Mouse (Mus musculus): ENCODE measurements around the gene Tlr6. TPM values are rescaled to one million over a fixed set of nuclear protein-coding genes. Genes with fewer than 3 reads are reported as not detected.
A peak's percentile ranks its signal among the peaks of the same experiment; 100 is the strongest.

Tlr6 gene
- polyA plus RNA-seq, 1 experiment from 2014 or later, result 0.26 TPM

DNA sequence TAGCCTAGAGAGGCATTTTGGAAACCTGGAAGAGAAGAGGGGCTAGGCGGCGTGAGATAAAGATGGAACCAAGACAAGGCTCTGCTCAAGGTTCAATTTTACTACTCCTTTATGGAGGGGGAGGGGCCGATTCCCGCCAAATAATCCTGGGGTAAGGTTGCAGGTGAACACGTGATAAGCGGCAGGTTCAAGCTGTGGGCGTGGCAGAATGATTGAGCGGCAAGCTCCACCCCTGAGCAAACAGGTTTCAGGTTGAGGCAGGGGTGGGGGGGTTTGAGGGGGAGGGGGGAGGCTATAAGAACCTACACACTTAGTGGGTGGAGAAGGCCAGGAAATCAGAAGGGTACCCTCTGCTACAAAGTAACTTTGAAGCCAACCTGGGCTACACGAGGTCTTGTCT lies 42.7 kb downstream of the Tlr6 start:
- H3K27me3 ChIP-seq (ENCODE audit: poor library complexity, severe bottlenecking), result no peaks in the 10 kb centered on the region
- 95% methylated on average over 9 of the region's 9 CpGs for WGBS
- no peaks in the 10 kb centered on the region for H3K4me1 ChIP-seq
- H3K27ac ChIP-seq, result no peak overlapping the region
- H3K36me3 ChIP-seq (replicated peaks), result no peaks in the 10 kb centered on the region
- no peak for DNase-seq (ENCODE audit: extremely low spot score, low spot score)
- no peak overlapping the region for H3K4me3 ChIP-seq
- peaks cover 11% of the 10 kb centered on the region; the same call in 1 of the 2 replicates for H3K9me3 ChIP-seq

GRCm38 (mm10) chr5:64908585-64909284 lies 51.2 kb downstream of the Tlr6 start:
- H3K27me3 ChIP-seq (ENCODE audit: poor library complexity, severe bottlenecking), result no peaks in the 10 kb centered on the region
- H3K4me1 ChIP-seq, result no peaks in the 10 kb centered on the region
- no peak overlapping the region for H3K4me3 ChIP-seq
- no peak overlapping the region for H3K27ac ChIP-seq
- no peak for DNase-seq (ENCODE audit: extremely low spot score, low spot score)
- H3K9me3 ChIP-seq, result 0 out of 2 replicates have a peak, but pooled peaks cover 4% of the 10 kb centered on the region
- H3K36me3 ChIP-seq (replicated peaks), result no peaks in the 10 kb centered on the region
- 89% methylated on average over 6 of the region's 6 CpGs for WGBS

GRCm38 (mm10) chr5:64907906-64908305 lies 52.0 kb downstream of the Tlr6 start:
- Histone ChIP-seq H3K36me3 (replicated peaks) (no peaks in the 10 kb centered on the region), H3K27me3 (ENCODE audit: poor library complexity, severe bottlenecking) (no peaks in the 10 kb centered on the region), H3K27ac (no peak overlapping the region), H3K9me3 (0 out of 2 replicates have a peak, but pooled peaks cover 4% of the 10 kb centered on the region), H3K4me3 (no peak overlapping the region), H3K4me1 (no peaks in the 10 kb centered on the region)
- DNase-seq (ENCODE audit: extremely low spot score, low spot score), result no peak
- 90% methylated on average over 5 of the region's 5 CpGs for WGBS

DNA sequence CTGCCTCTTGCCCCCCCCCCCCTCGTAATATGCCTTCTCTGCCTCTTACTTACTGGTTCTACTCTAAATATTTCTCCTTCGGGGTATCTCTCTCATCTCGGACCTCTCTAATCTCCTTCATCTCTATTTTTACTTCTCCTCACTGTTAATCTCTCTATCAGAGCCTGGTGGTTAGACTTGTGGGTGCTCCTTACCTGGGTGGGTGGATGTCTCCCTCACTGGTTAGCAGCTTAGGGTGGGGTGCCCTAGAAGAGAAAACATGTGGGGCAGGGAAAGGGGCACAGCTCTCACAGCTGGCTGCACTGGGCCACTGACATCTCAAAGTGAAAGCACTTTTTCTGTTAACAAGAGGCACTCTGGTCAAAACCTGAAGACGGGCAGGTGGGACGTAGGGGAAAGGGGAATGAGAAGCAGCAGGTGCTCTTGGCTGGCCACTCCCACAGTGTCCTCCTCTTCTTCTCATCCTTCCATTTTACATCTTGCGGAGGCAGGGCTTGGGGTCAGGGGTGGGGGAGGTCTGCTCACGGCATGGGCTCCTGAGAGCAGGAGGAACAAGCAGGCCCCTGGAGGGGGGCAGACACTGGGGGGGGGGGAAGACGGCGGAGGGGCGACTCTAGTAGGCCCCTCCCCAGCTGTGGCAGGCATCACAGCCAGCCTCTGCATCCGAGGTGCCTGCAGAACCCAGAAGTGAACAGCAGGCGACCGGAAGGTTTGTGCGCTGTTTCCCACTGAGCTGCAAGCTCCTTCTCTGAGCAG lies 54.2 kb downstream of the Tlr6 start:
- Histone ChIP-seq H3K36me3 (replicated peaks) (no peaks in the 10 kb centered on the region), H3K27ac (no peak overlapping the region), H3K4me3 (no peak overlapping the region), H3K4me1 (no peaks in the 10 kb centered on the region), H3K9me3 (peaks cover 12% of the 10 kb centered on the region), H3K27me3 (ENCODE audit: poor library complexity, severe bottlenecking) (no peaks in the 10 kb centered on the region)
- DNase-seq (ENCODE audit: extremely low spot score, low spot score), result no peak
- WGBS, result 73% methylated on average over 13 of the region's 14 CpGs

MicroRNA genes within 50 kb of the gene (microRNA counts, 519-probe panel; counts per million panel counts)
- microRNA mmu-miR-574-3p (341 counts per million, percentile 65 among the panel's probes with 10 or more counts), microRNA mmu-miR-574-5p (341 counts per million, percentile 65 among the panel's probes with 10 or more counts)

Small RNA genes lying within 50 kb of the gene (microRNA-seq; reads per million reads assigned to microRNA genes)
- gene Mir574, result 47.0 reads per million, percentile 40 among the genes with 10 or more reads in this experiment

Other genes starting within 250 kb of the Tlr6 start
- 43.0 and 50.0 TPM in 2 replicates for gene Klf3, start 156.7 kb downstream of the Tlr6 start, polyA plus RNA-seq (2016; fragmentation: Nextera tagmentation; extraction: Ambion mirVana)
- gene Tlr1, start 26.5 kb downstream of the Tlr6 start, polyA plus RNA-seq (2016; fragmentation: Nextera tagmentation; extraction: Ambion mirVana), result 0.58 and 0.62 TPM in 2 replicates
- 11.7 and 13.6 TPM in 2 replicates for gene Fam114a1, start 10.0 kb upstream of the Tlr6 start, polyA plus RNA-seq (2016; fragmentation: Nextera tagmentation; extraction: Ambion mirVana)
- gene Tmem156, start 132.0 kb upstream of the Tlr6 start, polyA plus RNA-seq (2016; fragmentation: Nextera tagmentation; extraction: Ambion mirVana), result not detected in 2 replicates
- gene Klhl5, start 147.4 kb upstream of the Tlr6 start, polyA plus RNA-seq (2016; fragmentation: Nextera tagmentation; extraction: Ambion mirVana), result 21.5 and 21.8 TPM in 2 replicates
- gene Wdr19, start 239.6 kb upstream of the Tlr6 start, polyA plus RNA-seq (2016; fragmentation: Nextera tagmentation; extraction: Ambion mirVana), result 12.8 and 13.7 TPM in 2 replicates